Mouse (Mus musculus) liver, embryonic 16.5 days (tissue): ENCODE measurements at regions not wholly inside any gene's neighbourhood (a gene's known extent, or its start where the extent isn't known, plus 50 kb on each side); places are given as distances from the start of the nearest gene placed in this dataset.

Experiments used
- ATAC-seq: fragments of 200-750 bp; cut with Nextera tagmentation; 2 replicates; pipeline ENCODE4 v1.8.0; 2017; ENCODE audit warnings: low read depth, mild to moderate bottlenecking, moderate number of reproducible peaks, moderate library complexity
- H3K27ac ChIP-seq: fragments of 300-500 bp; sonication (generic); 2 replicates; pipeline ENCODE4 v1.5.1; 2014; ENCODE audit warnings: mild to moderate bottlenecking, low read length
- H3K27me3 ChIP-seq: fragments of 300-500 bp; sonication (generic); 2 replicates; pipeline ENCODE4 v1.6.1; 2014; ENCODE audit warnings: low read depth, low read length, mixed read lengths; ENCODE audit not compliant: control insufficient read depth, insufficient read depth
- H3K36me3 ChIP-seq: fragments of 300-500 bp; sonication (generic); 2 replicates; pipeline ENCODE4 v1.6.1; 2014; ENCODE audit warnings: mild to moderate bottlenecking; ENCODE audit not compliant: control insufficient read depth, insufficient read depth
- H3K4me1 ChIP-seq: fragments of 300-500 bp; sonication (generic); 2 replicates; pipeline ENCODE4 v1.6.1; 2014; ENCODE audit warnings: low read depth, low read length, mixed read lengths; ENCODE audit not compliant: control insufficient read depth
- H3K4me2 ChIP-seq: fragments of 300-500 bp; sonication (generic); 2 replicates; pipeline ENCODE4 v1.6.1; 2014; ENCODE audit warnings: low read depth, low read length, mixed read lengths
- H3K4me3 ChIP-seq: fragments of 300-500 bp; sonication (generic); 2 replicates; pipeline ENCODE4 v1.5.1; 2014; ENCODE audit warnings: low read depth, mild to moderate bottlenecking, low read length
- H3K9ac ChIP-seq: fragments of 300-500 bp; sonication (generic); 2 replicates; pipeline ENCODE4 v1.6.1; 2014; ENCODE audit warnings: low read depth, low read length
- H3K9me3 ChIP-seq: fragments of 300-500 bp; sonication (generic); replicated peaks from 2 replicates; pipeline ENCODE4 v1.6.1; 2016; ENCODE audit warnings: low read length; ENCODE audit not compliant: control insufficient read depth
- WGBS: fragments of 180-500 bp; shearing (Covaris S2); extraction: QIAGEN DNeasy Blood & Tissue Kit; methylation state at CpG from one replicate; pipeline ENCODE4 v1.1.7; 2014; ENCODE audit not compliant: insufficient replicate concordance; 5-methylcytosine and 5-hydroxymethylcytosine counted together

DNA sequence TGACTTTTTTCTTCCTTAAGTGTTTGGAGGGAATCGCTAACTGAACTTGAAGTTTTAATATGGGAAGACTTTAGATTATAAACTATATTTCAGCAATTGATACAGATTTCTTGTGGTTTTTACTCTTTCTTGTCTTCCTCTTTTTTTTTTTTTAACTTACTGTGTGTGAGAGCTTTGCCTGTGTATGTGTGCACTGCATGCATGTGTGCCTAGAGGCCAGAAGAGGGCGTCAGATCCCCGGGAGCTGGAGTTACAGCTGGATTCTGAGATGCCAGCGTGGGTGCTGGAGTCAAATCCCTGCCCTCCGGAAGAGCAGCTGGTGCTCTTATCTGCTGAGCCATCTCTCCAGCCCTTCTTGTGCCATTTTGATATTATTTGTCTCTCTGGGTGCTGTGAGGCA is 129.6 kb downstream of the Trim33 start:
- WGBS: 62% methylated on average over 5 of the region's 5 CpGs
- no peak overlapping the region for H3K9ac ChIP-seq
- no peaks in the 10 kb centered on the region for H3K4me1 ChIP-seq
- no peak overlapping the region for H3K4me2 ChIP-seq
- no peak overlapping the region for H3K27ac ChIP-seq
- H3K27me3 ChIP-seq: no peaks in the 10 kb centered on the region
- no peaks in the 10 kb centered on the region for H3K9me3 ChIP-seq
- H3K4me3 ChIP-seq: no peak overlapping the region
- ATAC-seq: no peak
- no peaks in the 10 kb centered on the region for H3K36me3 ChIP-seq

DNA sequence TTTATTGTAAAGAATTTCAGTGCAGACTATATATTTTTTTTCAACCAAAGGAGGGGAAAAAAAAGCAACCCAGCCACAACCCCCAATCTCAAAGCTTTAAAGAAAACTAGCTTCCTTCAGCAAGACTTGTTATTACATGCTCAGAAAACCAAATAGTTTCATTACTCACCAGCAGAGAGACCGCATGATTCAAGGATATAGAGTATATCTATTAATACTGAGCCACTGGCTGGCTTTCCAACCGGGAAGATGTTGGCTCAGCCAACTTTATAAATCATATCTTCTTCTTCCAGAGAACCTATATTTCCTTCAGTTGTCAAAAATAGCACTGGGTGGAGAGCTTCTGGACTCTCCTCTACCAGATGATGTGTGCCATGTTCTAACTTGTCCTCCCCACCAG is 133.2 kb downstream of the Trim33 start:
- Histone ChIP-seq H3K36me3 (no peaks in the 10 kb centered on the region), H3K9me3 (no peaks in the 10 kb centered on the region), H3K4me2 (no peak overlapping the region), H3K27me3 (no peaks in the 10 kb centered on the region), H3K4me3 (no peak overlapping the region), H3K27ac (no peak overlapping the region), H3K4me1 (no peaks in the 10 kb centered on the region), H3K9ac (no peak overlapping the region)
- ATAC-seq: no peak
- 55% methylated on average over 2 of the region's 2 CpGs for WGBS

DNA sequence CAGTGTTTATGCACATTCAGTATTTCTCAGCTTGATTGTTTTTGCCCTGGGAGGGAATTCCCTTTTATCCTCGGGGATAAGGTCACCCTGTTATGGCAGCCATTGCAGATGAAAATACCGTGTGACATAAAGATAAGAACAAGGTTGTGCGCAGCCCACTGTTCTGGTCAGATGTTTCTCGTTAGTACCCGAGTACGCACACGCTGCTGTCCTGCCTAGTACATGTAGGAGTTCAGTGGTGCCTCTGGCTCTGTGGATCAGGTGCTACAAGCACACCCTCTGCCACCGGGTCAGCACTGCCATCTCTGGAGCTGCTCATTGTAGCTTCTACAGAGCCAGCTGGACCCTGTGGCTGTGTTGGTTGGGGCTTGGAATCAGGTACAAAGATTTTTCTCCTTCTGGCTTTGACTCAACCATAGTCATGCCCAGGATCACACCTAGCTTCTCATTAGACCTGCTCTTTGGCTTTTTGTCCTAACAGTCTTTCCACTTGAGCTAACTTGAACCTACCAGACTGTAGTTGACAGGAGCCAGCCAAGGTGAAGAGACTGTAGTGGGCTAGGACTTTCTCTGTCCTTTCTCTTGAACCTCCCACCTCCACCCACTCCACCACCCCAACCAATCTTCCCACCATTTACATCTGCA is 136.1 kb downstream of the Trim33 start:
- Histone ChIP-seq H3K9me3 (no peaks in the 10 kb centered on the region), H3K9ac (no peak overlapping the region), H3K4me3 (no peak overlapping the region), H3K4me2 (no peak overlapping the region), H3K4me1 (no peaks in the 10 kb centered on the region), H3K36me3 (no peaks in the 10 kb centered on the region), H3K27ac (no peak overlapping the region), H3K27me3 (no peaks in the 10 kb centered on the region)
- 67% methylated on average over 8 of the region's 8 CpGs for WGBS
- ATAC-seq: no peak

DNA sequence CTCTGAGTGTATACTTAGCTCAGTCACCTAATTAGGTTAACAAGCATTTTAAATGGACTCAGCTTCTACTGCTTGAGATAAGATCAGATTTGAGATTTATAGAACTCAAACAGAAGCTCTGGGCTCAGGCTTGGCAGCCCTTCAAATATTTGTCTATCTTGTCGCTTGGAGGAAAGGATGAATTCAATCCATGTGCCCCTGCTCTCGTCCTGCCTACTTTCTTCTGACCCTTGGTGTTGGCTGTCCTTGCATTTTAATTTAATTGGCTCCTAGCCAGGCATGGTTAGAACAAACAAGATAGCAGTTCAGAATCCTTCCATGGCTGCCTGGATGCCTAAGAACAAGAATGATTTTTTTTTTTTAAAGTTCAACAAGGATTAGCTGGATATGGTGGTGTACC is 137.2 kb downstream of the Trim33 start:
- no peaks in the 10 kb centered on the region for H3K36me3 ChIP-seq
- no peak overlapping the region for H3K27ac ChIP-seq
- H3K4me3 ChIP-seq: no peak overlapping the region
- no peaks in the 10 kb centered on the region for H3K9me3 ChIP-seq
- H3K4me1 ChIP-seq: no peaks in the 10 kb centered on the region
- no peak overlapping the region for H3K4me2 ChIP-seq
- H3K9ac ChIP-seq: no peak overlapping the region
- WGBS: 33% methylated on average over 2 of the region's 2 CpGs
- ATAC-seq: no peak
- H3K27me3 ChIP-seq: no peaks in the 10 kb centered on the region

DNA sequence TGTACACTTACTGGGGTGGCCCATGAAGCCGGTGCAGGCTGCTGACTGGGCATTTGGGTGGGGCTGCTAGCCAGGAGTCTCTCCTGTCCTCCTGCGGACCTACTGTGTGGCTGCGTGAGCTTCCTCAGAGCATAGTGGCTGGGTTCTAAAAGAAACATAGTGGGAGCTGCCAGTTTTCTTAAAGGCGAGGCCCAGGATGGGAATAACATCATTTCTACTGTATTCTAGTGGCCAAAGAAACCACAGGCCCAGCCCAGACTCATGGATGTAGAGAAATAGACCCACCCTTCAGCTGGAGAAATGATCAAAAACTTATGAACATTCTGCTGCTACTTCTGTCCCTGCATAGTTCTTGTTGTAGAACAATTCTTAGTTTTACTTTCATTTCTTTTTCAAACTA is 138.7 kb downstream of the Trim33 start:
- Histone ChIP-seq H3K9ac (no peak overlapping the region), H3K4me2 (no peak overlapping the region), H3K4me3 (no peak overlapping the region), H3K27ac (no peak overlapping the region), H3K27me3 (no peaks in the 10 kb centered on the region), H3K36me3 (no peaks in the 10 kb centered on the region), H3K4me1 (no peaks in the 10 kb centered on the region), H3K9me3 (no peaks in the 10 kb centered on the region)
- WGBS: 70% methylated on average over 4 of the region's 4 CpGs
- ATAC-seq: no peak

DNA sequence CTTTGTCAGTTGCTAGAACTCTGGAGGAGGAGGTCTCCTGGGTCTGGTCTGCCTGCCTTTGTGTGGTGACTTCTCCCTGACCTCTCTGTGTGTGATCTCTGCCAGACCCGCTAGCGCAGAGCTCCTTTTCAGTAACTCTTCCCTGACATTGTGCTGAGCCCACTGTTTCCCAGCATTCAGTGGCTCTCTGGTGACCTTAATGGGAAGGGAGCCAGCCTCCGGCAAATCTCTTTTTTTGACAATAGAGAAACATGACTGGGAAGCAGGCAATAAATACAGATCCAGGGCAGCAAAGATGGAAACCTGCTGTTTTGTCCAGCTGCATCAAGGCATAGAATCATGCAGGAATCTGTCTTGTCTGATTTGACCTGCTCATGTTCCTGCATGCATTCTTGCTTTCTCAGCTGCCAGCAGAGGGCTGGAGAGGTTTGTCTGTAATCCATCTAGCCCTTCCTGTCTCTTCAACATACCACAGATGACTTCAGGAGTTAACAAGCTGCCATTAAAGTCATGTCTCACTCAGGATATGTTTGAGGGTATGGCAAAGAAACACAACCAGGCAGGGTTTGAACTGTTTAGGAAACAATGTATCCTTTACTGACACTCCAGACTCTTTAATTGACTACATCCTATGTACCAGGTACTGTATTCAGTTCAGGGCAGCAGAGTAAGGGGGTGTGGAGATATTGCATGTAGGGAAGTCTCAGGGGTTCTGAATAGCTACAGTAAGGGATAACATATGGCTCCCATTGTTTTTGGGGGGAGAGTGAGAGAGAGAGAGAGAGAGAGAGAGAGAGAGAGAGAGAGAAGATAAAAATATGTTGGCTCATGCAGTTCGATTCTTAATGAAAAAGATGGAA is 140.9 kb downstream of the Trim33 start:
- Histone ChIP-seq H3K9ac (no peak overlapping the region), H3K27me3 (no peaks in the 10 kb centered on the region), H3K4me1 (no peaks in the 10 kb centered on the region), H3K27ac (no peak overlapping the region), H3K9me3 (no peaks in the 10 kb centered on the region), H3K4me2 (no peak overlapping the region), H3K36me3 (no peaks in the 10 kb centered on the region), H3K4me3 (no peak overlapping the region)
- peak; percentile 43; the same call in 1 of the 2 replicates for ATAC-seq
- 34% methylated on average over 4 of the region's 4 CpGs for WGBS

DNA sequence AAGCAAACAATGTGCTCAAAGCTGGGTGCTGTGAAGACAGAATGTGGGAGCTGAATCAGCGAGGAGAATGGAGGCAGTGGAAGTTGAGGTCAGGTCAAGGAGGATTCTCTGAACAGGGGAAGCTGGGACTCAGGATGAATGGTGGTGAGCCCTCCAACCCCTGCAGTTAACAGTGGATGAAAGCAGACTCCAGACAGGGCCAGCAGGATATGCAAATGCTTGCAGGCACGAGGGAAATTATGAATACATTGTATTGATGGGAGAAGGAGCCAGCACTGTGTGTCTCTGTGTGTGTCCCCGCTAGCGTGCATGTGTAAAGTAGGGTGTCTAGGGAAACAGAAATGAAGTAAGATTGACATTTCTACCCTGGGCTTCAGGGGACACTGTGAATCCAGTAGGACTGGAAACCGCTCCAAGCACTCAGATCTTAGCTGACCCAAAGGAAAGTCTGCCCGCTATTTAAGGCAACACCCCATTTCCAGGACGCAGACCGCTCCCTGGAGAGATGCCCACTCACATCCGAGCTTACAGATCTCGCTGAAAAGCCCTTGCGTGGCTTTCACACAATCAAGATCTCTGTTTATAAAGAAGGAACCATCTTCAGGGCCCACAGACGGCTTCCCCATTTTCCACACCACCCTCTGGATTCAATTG is 141.7 kb downstream of the Trim33 start:
- Histone ChIP-seq H3K4me2 (no peak overlapping the region), H3K4me3 (no peak overlapping the region), H3K9ac (no peak overlapping the region), H3K9me3 (no peaks in the 10 kb centered on the region), H3K27ac (no peak overlapping the region), H3K36me3 (no peaks in the 10 kb centered on the region), H3K27me3 (no peaks in the 10 kb centered on the region), H3K4me1 (no peaks in the 10 kb centered on the region)
- no peak for ATAC-seq
- 64% methylated on average over 12 of the region's 12 CpGs for WGBS

DNA sequence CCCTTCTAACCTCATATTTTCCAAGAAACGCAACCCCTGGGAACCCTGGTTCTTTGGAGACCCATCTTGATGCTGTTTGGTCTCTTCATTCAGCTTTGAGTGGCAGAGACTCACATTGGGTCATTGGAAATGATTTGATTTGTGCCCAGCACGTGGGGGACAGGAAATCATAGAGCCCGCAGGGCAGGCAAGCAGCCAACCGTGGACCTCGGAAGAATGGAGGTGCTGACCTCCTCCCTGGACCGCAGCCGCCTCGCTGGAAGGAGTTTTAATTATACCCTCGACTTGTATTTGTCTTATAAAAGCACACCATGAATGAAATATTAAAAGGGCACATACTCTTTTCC is 142.2 kb downstream of the Trim33 start:
- Histone ChIP-seq H3K27ac (no peak overlapping the region), H3K27me3 (no peaks in the 10 kb centered on the region), H3K36me3 (no peaks in the 10 kb centered on the region), H3K9me3 (no peaks in the 10 kb centered on the region), H3K9ac (no peak overlapping the region), H3K4me2 (no peak overlapping the region), H3K4me1 (no peaks in the 10 kb centered on the region), H3K4me3 (no peak overlapping the region)
- 74% methylated on average over 9 of the region's 9 CpGs for WGBS
- no peak for ATAC-seq

DNA sequence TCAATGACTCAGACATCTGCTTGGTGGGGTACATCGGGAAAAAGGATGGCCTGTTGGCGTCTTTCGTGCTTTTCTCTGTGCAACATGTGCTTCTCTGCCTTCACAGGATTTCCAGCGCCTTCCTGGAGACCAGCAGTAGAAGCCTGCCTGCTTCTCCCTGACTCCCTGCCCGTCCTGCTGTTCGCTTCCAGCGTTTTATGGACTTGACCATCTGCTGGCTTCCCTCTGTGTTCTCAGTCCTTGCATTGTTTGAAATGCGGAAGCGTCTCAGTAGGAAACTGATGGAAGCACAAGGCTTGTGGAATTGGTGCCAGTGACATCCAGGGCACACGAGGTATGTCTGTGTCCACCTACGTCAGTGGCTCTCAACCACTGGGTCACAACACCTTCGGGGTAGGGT is 143.7 kb downstream of the Trim33 start:
- Histone ChIP-seq H3K9ac (no peak overlapping the region), H3K4me2 (no peak overlapping the region), H3K27me3 (no peaks in the 10 kb centered on the region), H3K27ac (no peak overlapping the region), H3K36me3 (no peaks in the 10 kb centered on the region), H3K9me3 (no peaks in the 10 kb centered on the region), H3K4me1 (no peaks in the 10 kb centered on the region), H3K4me3 (no peak overlapping the region)
- 68% methylated on average over 12 of the region's 12 CpGs for WGBS
- no peak for ATAC-seq
